Mouse (Mus musculus) left cerebral cortex, postnatal 36 days (tissue): Measurements from ENCODE around the gene Taar9. TPM values are rescaled to one million over a fixed set of nuclear protein-coding genes. Genes with fewer than 3 reads are reported as not detected.
"Not testable (repeated sequence)": the region's sequence is repeated elsewhere in the genome, so short reads cannot be mapped to it uniquely, and the experiment has no call there.

Experiments used
- DNase-seq, 2 experiments: peaks; one replicate each; pipeline ENCODE4 v3.0.0; 2021 to 2022; ENCODE audit warnings: low spot score in 2 of 2, mixed read lengths in 1 of 2
- intact Hi-C: fragments of 180-260 bp; cut with DNase I; formaldehyde crosslinking; loops from one replicate; pipeline ENCODE4 v1.15.1; 2025
- total RNA-seq, 2 experiments: library from RNA; stranded (reverse); gene quantifications; 2 replicates each; pipeline ENCODE4 v1.2.3; 2021

Gene Taar9
- total RNA-seq = not detected

DNA sequence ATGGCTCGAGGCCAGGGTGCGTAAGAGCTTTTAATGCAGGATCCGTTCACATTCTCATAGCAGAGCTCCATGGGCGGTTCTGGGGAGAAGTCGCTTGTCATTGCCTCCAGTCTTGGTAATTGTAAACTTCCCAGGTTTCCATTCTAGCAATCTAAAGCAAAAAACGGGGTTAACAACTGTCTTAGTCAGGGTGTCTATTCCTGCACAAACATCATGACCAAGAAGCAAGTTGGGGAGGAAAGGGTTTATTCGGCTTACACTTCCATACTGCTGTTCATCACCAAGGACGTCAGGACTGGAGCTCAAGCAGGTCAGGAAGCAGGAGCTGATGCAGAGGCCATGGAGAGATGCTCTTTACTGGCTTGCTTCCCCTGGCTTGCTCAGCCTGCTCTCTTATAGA is at the start of gene Taar9:
TSS of gene Taar9 (minus strand) at position 101 of the 400 bp plus-strand sequence.
- intact Hi-C loops, DNase-seq: not testable (repeated sequence)

DNA sequence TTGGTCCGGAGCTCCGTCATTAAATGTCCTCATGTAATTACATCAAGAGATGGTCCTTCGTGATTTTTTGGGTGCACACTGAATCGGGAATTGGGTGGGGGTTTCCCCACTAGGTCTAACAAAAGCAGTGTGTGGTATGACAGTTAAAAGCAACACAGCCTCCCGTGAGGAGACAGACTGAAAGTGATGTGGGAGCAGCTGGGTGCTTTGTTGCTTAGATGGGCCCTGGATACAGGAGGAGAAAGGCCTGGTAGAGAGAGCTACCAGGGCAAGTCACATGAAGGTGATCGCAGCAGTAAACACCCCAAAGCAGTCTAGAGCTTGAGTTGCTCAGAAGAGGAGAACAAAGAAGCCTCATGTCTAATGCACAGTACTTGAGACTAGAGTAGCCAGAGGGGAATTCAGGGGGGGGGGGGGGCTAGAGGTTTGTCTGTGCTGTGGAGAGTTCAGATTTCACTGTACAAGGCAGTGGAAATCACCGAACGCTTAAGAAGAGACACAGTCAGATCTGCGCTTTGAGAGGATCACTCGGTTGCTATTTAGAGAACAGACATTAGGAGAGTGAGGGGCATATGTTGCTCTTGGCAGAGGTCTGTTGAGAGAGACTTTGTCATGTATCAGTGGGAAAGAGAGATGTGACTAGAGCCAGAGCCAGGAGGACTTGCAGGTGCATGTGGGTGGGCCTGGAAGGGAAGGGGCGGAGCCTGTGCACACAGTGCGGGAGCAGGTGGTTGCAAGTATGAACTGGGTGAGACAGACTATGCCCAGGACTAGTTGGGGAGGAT is 49.3 kb upstream of the Taar9 start:
- intact Hi-C loops = no loop called here
- no peak for DNase-seq

DNA sequence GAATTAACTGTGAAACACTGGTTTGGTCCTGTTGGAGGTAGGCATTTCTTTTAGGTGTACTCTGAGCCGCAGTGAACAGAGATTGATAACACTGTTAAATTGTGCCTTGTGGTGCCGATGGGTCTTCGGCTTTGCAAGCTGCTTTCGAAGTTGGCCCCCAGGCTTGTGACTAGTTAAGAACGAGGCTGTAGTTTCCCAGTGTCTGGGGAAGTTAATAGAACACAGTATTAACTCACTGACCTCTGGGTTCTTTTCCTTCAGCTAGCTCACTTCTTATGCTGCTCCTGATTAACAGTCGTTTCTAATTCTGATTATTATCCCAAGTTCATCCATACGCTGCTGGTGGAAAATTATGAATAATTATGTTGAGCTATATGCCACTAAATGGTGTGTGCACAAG is 40.8 kb upstream of the Taar9 start:
- no peak for DNase-seq
- intact Hi-C loops = no loop called here

DNA sequence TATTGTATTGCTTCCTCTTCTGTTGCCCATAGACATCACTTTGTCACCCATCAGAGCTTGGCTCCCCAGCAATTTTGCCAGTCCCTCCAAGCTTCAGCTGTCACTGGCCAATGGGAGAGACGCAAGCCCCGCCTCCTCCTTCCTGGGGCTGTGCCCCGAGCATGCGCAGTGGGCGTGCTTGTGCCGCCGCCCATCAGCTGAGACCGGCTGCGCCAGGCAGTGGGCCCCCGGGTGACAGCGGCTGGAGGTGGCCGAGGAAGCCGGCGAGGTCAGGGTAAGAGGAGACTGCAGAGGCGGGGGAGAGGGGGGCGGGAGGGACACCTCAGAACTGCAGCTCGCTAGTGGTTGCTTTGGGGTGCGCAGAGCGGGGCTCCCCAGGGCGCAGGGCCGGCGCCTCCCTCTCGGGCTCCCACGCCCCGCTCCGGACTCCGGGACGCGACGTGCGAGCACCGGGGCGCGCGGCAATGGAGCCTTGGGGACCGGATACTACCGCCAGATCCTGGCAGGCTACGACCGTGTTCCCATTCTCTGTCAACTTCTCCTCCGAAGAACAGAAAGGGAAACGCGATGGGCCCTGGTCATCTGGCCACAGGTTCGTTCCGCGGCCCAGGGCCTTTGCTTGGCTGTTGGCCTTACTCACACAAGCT is 39.9 kb upstream of the Taar9 start, which contains the start of gene Stx7:
TSS of gene Stx7 (plus strand) at position 168 of the 647 bp plus-strand sequence.
- intact Hi-C loops = no loop called here
- DNase-seq = peak; percentile 91 to 93

DNA sequence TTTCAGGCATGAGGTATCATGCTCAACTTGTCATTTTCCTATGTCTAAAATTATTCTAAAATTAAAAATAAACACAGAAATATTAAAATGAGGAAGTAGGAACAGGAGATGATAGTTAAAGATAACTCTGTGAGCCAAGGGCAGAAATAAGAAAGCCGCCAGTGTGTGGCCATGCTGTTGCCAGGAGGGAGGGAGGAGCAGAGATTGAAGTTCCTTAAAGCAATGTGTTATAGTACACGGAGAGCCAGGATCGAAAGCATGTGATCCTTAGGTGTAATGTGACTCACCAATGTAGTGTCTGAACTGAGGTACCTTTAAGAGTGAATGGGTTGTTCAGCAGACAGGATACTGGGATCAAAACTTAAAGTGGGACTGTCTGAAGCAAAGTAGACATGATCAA is 33.4 kb upstream of the Taar9 start:
- intact Hi-C loops = no loop called here
- no peak for DNase-seq

DNA sequence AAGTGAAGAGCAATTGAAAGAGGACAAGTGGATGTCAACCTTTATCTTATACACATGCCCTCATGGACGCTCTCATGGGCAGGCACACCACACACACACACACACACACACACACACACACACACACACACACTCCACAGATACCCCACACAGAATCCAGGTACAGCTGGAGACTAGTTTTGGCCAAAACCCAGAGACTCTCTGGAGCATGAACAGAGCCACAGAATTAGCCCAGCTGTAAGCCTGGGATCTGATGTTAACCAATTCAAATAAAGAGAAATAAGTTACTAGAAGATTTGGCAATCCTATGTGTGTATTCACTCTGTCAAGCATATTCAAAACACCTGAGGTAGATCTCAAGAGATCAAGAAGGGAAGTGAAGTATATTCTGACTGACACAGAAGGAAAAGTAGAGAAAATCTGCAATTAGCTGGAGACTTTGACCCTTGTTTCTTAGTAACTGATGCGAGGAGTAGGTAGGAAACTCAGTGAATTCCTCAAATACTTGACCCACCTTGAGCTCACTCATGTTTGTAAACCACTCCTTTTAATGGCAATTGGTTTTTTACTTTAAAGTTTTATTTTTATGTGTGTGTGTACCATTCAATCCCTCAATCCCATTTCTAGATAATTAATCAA is 29.4 kb upstream of the Taar9 start:
- intact Hi-C loops = no loop called here
- DNase-seq = no peak

DNA sequence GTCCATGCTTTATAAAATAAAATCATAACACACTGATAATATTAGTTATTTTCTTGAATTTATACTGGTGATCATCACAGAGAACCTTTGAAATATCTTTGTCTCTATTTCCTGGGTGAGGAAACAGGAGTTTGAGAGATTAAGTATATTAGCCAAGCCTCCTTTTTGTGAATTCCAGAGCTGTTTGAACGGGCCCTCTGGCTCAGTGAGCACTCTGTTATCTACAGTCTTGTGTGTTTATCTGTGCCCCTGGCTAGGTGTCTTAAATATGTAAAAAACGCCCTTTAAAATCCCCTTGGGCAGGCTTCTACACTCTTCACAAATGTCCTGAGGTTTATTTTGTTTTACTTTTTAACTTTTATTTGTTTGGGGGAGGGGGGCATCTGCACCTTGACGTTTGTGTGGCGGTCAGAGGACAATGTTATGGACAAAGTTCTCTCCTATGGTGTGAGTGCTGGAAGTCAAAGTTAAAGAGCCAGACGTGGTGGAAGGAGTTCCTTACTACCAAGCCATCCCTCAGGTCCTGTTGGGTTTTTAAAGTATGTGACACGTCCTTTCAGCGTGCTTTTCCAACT is 24.8 kb upstream of the Taar9 start:
- intact Hi-C loops = loop anchor here (5.0 kb wide), 1 partner anchor 157 kb away; no protein-coding TSS in a partner anchor
- DNase-seq = no peak

DNA sequence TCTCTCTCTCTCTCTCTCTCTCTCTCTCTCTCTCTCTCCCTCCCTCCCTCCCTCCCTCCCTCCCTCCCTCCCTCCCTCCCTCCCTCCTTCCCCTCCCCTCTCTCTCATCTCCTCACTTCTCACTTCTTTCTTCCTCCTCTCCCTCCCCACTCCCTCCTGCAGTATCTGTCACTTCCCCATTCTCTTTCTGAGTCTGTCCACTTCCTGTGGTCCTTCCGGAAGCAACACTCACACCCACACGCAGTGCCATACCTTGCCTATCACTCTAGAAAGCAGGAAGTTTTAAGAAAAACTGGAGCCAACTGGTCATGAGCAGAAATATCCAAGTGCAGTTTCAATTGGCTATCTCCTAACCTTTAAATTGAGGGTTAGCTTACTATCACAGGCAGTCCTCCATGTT is 23.8 kb upstream of the Taar9 start:
- intact Hi-C loops = loop anchor here (5.0 kb wide), 1 partner anchor 156 kb away; no protein-coding TSS in a partner anchor

DNA sequence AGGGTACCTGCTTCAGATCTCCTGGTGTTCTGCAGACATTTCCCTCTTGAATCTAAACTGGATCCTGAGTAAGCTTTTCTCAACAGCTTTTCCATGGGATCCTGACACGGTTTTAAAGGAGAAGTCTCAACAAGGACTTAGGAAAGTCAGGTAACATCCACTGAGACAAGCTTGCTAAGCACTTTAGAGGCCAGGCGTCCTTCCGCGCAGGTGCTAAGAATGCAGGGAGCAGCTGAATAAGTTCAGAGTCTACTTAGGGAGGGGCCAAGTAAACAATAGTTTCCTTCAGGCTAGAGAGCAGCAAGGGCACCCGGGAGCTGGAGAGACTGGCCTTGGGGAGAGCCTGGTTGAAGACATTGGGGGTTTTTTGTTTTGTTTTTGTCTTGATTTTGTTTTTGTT is 22.9 kb upstream of the Taar9 start:
- intact Hi-C loops = loop anchor here (5.0 kb wide), 1 partner anchor 155 kb away; no protein-coding TSS in a partner anchor
- DNase-seq = no peak

More for the DNA sequence above, 23.8 kb upstream of the Taar9 start:
- DNase-seq = no peak

DNA sequence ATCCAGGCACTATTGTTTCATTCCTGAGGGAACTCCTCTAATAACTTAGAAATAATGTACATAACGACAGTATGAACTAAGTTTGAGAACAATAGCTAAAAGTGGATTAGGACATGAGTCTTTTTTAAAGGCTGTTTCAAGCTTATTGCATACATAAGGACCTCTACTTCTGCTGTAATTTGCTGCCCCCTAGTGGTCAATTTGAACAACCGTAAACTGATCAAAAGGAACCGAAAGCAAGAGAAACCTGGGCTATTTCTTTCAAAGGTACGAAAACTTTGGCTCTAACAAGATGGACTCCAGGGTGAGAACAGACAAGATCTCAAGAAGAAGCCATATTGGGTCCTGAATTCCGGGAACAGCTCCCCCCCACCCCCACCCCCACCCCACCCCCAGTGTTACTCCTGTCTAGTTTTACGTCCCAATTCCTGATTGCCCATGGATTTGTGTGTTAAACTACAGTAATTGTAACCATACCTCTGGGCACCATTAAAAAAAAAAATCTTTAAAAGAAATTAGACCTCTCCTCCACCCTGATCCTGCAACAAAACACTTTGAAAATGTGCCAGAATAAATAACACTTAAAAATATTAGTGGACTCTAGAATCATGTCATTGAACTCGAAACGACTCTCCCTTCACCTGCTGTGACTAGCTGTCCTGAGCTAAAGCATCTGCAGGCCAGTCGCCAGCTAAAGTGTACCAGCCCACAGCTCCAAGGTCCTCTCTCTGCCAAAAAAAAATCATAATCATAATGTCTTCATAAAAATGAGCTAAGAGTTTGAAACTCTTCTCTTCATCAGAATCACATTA is 22.3 kb upstream of the Taar9 start:
- intact Hi-C loops = loop anchor here (2.0 to 5.0 kb wide), 2 partner anchors 154 to 317 kb away; no protein-coding TSS in a partner anchor
- DNase-seq = peak; percentile 10 to 29

DNA sequence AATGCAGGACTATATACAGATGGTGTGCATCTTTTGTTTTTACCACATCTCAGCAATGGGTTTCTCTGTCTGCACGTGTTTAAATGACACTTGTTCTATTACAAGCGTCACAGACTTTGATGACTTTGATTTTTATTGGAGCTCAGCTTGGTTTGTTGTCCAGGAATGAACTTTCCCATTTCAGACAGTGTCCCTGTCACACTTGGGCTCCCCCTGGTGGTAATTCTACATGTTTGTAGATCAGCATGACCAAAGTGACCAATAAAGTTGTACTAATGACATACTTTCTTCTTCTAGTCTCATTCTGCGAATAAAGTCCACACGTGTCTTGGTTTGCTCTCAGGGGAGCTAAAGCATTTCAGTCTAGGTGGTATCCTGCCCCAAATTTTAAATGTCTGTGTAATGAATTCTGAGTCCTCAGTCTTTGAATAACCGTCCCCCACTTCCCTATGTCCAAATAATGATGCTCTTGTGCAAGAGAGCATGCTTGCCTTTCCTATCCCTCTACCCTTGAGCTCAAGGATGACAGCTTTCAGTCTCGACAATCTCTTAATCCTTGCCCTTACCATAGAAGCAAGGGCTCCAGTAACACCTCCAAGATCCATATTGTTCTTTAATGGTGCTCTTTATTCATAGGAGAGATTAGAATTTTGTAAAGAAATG is 1.9 kb upstream of the Taar9 start:
- no peak for DNase-seq
- intact Hi-C loops = no loop called here

DNA sequence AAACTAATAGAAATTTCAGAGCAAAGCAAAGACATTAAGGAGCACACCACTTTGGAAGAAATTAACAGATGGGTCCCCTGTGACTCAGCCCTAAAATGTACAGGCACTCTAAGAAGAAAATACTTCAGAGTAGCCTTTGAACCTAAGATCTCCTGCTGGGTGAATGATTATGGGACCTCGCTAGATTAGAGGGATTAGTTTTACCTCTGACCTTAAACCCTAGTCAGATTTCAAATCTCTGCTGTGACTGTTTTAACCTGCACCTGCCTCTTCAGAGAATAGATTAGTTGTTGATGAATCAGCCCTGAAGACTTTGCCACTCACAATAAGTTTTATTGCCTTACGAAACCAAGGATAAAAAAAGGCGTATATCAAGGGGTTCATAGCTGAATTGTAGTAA is 1.1 kb downstream of the Taar9 start:
- DNase-seq = no peak
- intact Hi-C loops = no loop called here

DNA sequence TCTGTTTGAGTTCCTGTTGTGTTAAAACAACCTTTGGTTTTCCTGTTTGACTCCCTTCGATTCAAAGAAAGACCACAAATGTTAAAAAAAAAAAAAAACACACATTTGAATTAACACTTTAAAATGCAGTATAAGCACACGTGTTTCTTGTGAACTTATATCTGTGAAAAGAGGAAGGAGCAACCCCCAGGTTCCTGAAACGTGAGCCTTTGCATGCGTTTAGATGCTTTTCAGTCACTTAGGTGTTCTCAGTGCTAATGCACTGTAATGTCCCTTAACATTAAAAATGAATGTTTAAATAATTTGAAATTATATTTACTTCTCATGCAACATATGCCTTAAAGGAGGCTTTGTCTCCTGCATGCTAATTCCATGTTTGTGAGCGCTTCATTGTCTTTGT is 1.6 kb downstream of the Taar9 start:
- DNase-seq = no peak
- intact Hi-C loops = no loop called here

DNA sequence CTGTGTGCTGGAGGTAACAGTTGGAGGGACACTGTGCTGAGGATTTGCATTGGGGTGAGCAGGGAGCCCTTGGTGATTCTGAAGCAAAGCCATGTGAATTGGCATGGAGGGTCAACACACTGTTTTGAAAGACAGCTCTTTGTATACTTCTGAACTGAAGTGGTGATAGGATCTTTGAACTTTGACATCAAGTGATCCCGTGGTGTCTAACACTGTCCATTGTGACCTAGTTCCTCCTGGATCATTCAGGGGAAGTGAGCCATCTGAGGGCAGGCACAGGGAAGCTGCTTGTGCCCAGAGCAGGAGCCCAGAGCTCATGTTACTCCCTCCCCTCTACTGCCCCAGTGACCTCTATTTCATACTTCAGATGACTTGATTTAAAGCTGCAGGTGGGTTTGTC is 6.0 kb downstream of the Taar9 start:
- intact Hi-C loops, DNase-seq: not testable (repeated sequence)

DNA sequence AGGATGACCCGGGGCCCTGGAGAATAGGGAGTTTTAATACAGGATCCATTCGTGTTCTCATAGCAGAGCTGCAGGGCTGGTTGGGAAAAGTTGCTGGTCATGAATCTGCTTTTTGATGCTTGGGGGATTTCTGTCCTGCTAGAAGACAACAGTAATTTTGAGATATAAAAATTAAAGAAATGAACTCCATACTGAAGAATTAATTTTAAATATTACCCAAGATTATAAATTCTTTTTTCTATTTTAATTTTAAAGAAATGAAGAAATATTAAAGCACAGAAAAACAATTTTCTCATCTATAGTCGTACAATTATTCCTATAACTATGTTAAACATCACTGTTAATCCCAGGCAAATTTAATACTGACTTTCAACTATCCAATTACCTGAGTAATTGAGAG is 7.5 kb downstream of the Taar9 start, which contains the start of gene Taar8c:
TSS of gene Taar8c (minus strand) at position 101 of the 400 bp plus-strand sequence.
- intact Hi-C loops, DNase-seq: not testable (repeated sequence)

DNA sequence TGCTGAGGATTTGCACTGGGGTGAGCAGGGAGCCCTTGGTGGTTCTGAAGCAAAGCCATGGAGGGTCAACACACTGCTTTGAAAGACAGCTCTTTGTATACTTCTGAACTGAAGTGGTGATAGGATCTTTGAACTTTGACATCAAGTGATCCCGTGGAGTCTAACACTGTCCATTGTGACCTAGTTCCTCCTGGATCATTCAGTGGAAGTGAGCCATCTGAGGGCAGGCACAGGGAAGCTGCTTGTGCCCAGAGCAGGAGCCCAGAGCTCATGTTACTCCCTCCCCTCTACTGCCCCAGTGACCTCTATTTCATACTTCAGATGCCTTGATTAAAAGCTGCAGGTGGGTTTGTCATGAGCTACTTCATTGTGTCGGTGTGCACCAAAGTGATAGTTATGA is 12.3 kb downstream of the Taar9 start:
- intact Hi-C loops, DNase-seq: not testable (repeated sequence)

DNA sequence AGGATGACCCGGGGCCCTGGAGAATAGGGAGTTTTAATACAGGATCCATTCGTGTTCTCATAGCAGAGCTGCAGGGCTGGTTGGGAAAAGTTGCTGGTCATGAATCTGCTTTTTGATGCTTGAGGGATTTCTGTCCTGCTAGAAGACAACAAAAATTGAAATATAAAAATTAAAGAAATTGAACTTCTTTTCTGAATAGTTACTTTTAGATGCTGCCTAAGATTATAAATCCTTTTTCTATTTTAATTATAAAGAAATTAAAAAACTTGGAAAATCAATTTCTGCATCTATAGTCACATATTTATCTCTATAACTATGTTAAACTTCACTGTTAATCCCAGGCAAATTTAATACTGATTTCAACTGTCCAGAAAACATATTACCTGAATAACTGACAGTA is 17.1 kb downstream of the Taar9 start, which contains the start of gene Taar8b:
TSS of gene Taar8b (minus strand) at position 101 of the 400 bp plus-strand sequence.
- DNase-seq = no peak
- intact Hi-C loops = no loop called here

DNA sequence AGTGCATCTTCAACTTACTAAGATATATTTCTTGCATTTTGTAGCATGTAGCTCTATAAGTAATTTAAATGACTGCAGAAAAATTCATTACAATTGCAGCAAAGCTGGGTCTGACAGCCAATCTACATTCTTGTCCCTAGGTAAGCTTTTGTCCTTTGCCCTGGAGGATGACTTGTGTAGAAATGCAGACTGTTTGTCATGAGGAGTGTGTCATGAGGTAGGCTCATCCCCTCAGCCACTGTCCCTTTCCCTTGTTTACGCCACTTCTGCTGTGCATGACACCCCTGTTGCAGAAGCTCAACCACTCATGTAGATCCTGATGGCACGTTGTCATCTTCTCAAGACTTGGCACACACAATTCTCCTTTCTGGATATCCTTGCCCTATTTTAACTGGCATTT is 22.2 kb downstream of the Taar9 start:
- no peak for DNase-seq
- intact Hi-C loops = no loop called here

DNA sequence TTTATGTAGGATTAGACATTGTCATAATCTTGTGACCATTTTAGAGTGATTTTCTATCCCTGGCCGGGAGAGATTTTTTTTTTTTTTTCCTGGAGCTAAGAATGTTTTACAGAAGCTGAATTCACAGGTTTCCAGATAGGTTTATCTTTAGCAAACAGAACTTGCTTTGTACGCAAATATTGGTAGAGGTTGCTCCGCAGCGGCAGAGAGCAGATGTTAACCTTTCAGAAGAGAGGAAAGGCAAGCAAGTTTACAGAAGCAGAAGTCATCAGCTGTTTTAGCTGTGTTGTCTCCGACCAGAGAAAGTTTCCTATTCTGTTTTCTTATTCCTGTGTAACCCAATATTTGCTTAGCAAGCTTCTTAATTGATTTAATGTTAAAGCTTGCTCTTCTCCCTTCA is 22.8 kb downstream of the Taar9 start:
- no peak for DNase-seq
- intact Hi-C loops = no loop called here
